Mouse (Mus musculus) thymus, postnatal 25 days (tissue): ENCODE data around the gene Ndufb7.

Source experiments
- DNase-seq: peaks from one replicate; pipeline ENCODE4 v3.0.0; 2022

The Ndufb7 gene

GRCm38 (mm10) chr8:83609086-83609485 is 42.6 kb downstream of the Ndufb7 start:
- no peak for DNase-seq

GRCm38 (mm10) chr8:83609547-83610180 is 43.2 kb downstream of the Ndufb7 start:
- DNase-seq: no peak

- peak; percentile 78 for DNase-seq
Measured at GRCm38 (mm10) chr8:83611921-83612320, 45.5 kb downstream of the Ndufb7 start.

GRCm38 (mm10) chr8:83613695-83614094 is 47.2 kb downstream of the Ndufb7 start:
- DNase-seq: no peak

GRCm38 (mm10) chr8:83616625-83617024 is 50.2 kb downstream of the Ndufb7 start:
- no peak for DNase-seq

- no peak for DNase-seq
Measured at GRCm38 (mm10) chr8:83617111-83617510, 50.6 kb downstream of the Ndufb7 start.

- DNase-seq: no peak
Measured at GRCm38 (mm10) chr8:83618566-83618965, 52.1 kb downstream of the Ndufb7 start.

- DNase-seq: peak; percentile 36
Measured at GRCm38 (mm10) chr8:83619568-83620285, 53.3 kb downstream of the Ndufb7 start.
